Mouse (Mus musculus) B cell, adult (primary cell): ENCODE results near the gene Mki67. TPM values are rescaled to one million over a fixed set of nuclear protein-coding genes. Genes with fewer than 3 reads are reported as not detected.

Source experiments
- total RNA-seq: library from RNA; stranded (reverse); gene quantifications from 4 replicates; pipeline ENCODE4 v1.2.4, GENCODE M21; 2023; ENCODE audit not compliant: inconsistent age

Mki67 gene
- 7.1 to 8.4 TPM (median 7.9 TPM) in 4 replicates for total RNA-seq

GRCm38 (mm10) chr7:135715642-135716444 is at the start of gene Mki67:
Gene Mki67 (minus strand): TSS chr7:135716361.

Other genes starting within 250 kb of the Mki67 start
- not detected in 4 replicates for gene Clrn3, start 187.7 kb downstream of the Mki67 start, total RNA-seq
- gene Ptpre, start 178.9 kb downstream of the Mki67 start, total RNA-seq, result 13.2 to 15.1 TPM (median 14.2 TPM) in 4 replicates